ENCODE assay signal across 20 mouse cellular contexts in the genomic region with DNA sequence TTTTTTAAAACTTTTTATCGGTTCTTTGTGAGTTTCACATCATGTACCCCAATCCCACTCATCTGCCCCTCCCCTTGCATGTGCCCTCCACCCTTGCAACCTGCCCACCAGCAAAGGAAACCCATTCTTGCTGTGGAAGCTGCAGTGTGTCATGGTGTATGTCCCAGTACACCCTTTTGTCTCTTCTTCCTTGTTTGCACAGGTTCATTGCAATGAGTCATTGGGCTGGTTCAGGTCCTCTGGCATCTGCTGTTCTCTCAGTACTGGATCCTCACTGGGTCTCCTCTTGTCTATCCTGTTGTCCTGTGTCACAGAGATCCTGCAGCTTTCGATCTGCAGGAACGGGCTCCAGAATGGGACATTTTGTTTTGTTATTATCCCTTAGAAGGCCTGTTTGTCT. TPM values are rescaled to one million over a fixed set of nuclear protein-coding genes. Genes with fewer than 3 reads are reported as not detected.
"Had no signal": no experiment of that assay in that cellular context is flagged by ENCODE, and none has a peak within 500 bp of the region (broad histone marks: within the 10 kb centered on the region; RNA-seq: fewer than 3 reads in every experiment).

No protein-coding gene starts in this region.

- H3K4me3 ChIP-seq: liver, embryonic 15.5 days; lung, embryonic 15.5 days; megakaryocyte, embryonic 14.5 days; midbrain, embryonic 13.5 days; midbrain, embryonic 15.5 days; neural tube, embryonic 13.5 days; neural tube, embryonic 15.5 days; stomach, embryonic 15.5 days had no signal

- H3K36me3 ChIP-seq: liver, embryonic 15.5 days; lung, embryonic 15.5 days; midbrain, embryonic 13.5 days; midbrain, embryonic 15.5 days; neural tube, embryonic 13.5 days; neural tube, embryonic 15.5 days; stomach, embryonic 15.5 days had no signal

- H3K4me2 ChIP-seq: liver, embryonic 15.5 days; lung, embryonic 15.5 days; midbrain, embryonic 11.5 days; midbrain, embryonic 13.5 days; midbrain, embryonic 15.5 days; neural tube, embryonic 13.5 days; neural tube, embryonic 15.5 days; stomach, embryonic 15.5 days had no signal

- ATAC-seq: liver, postnatal 0 days; lung, postnatal 0 days; midbrain, embryonic 13.5 days; midbrain, embryonic 15.5 days had no signal

- H3K9me3 ChIP-seq: liver, embryonic 15.5 days; lung, embryonic 15.5 days; megakaryocyte, embryonic 14.5 days; midbrain, embryonic 13.5 days; midbrain, embryonic 15.5 days; neural tube, embryonic 13.5 days; neural tube, embryonic 15.5 days; stomach, embryonic 15.5 days had no signal

- H3K4me1 ChIP-seq: liver, embryonic 15.5 days; lung, embryonic 15.5 days; megakaryocyte, embryonic 14.5 days; midbrain, embryonic 13.5 days; midbrain, embryonic 15.5 days; neural tube, embryonic 13.5 days; neural tube, embryonic 15.5 days had no signal

- DNase-seq: liver, postnatal 0 days; lung, adult 2 months; lung, postnatal 14 days; lung, postnatal 36 days; right cerebral cortex, postnatal 14 days; thymus, adult 2 months; thymus, postnatal 25 days; thymus, postnatal 4 days had no signal

- H3K27ac ChIP-seq: liver, embryonic 15.5 days; lung, embryonic 15.5 days; macrophage; midbrain, embryonic 13.5 days; midbrain, embryonic 15.5 days; neural tube, embryonic 13.5 days; neural tube, embryonic 15.5 days; stomach, embryonic 15.5 days had no signal

- H3K27me3 ChIP-seq: liver, embryonic 15.5 days; lung, embryonic 15.5 days; midbrain, embryonic 13.5 days; midbrain, embryonic 15.5 days; stomach, embryonic 15.5 days had no signal

- H3K9ac ChIP-seq: liver, embryonic 15.5 days; liver, postnatal 0 days; lung, embryonic 15.5 days; midbrain, embryonic 13.5 days; midbrain, embryonic 15.5 days; neural tube, embryonic 13.5 days; neural tube, embryonic 15.5 days; stomach, embryonic 15.5 days had no signal

RNA-seq across cellular contexts. Expression of a gene that starts 10.1 kb away (rescaled TPM):
- total RNA-seq: megakaryocyte progenitor cell, adult 5-6 weeks had no signal
- polyA plus RNA-seq: macrophage had no signal
